Mouse (Mus musculus) urinary bladder, postnatal 36 days (tissue): ENCODE data around the gene Hectd4.

Source experiments
- DNase-seq, 2 experiments: peaks; one replicate each; pipeline ENCODE4 v3.0.0; 2022; ENCODE audit warnings: low spot score in 2 of 2, mixed read lengths in 1 of 2

Gene Hectd4

DNA sequence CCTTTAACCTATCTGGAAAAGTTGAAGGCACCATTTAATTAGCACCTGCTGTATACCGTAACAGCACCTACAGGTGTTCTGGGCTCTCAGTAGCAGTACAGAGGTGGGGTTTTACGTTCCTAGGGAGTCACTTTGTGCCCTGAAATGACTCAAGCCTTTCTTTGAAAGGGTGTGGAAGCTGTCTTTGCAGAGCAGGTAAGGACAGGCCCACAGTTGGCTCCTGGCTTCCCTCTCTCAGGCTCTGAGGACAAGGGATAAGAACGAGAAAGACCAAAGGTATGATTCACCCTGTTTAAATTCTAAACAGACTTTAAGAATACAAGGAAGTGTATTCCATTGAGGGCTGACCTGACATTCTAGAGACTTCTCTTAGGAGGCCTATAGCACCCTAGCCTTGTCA lies 173.4 kb downstream of the Hectd4 start:
- peak in 1 of 2 experiments; percentile 14 for DNase-seq

GRCm38 (mm10) chr5:121395621-121396020 lies 175.6 kb downstream of the Hectd4 start:
- DNase-seq: no peak

GRCm38 (mm10) chr5:121397187-121398145 lies 177.4 kb downstream of the Hectd4 start, which contains the start of gene Naa25:
Gene Naa25 (plus strand): TSS chr5:121397936.
- peak; percentile 86 to 94 for DNase-seq

DNA sequence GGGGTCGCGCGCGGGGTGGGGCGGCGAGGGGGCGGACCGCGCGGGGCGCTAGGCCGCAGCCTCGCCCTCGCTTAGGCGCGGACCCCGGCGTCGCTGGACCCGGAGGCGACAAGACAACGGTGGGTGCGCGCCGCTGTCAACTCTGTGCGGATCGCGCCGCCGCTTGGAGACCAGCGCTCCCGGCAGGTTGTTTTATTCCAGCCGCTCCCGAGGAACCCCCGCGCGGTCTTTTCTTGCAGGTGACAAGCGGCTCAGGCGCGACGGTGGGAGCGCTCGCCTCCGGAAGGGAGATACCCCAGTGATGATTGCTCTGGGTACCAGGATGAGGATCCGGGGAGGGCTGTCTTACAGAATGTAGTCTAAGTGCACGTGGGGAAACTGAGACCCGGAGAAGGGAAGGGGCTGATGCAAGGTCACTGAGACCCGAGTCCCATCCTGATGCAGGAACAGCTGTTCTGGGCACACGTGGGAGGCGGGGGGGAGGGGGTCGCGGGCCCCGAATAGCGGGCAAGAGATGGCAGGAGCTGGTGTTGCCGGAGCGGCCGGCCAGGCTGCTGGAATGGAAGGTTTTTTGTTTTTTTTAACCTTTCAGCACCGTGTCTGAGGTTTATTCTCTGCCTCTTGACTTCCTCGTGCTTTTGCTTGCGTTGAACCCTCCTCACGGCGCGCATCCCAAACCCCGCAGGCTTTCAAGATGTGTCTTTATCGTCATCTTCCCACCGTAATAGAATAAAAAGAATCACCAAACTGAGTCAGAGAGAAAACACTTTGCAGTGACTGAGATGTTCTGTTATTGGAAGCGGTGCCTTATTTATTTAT lies 178.3 kb downstream of the Hectd4 start:
- no peak for DNase-seq

- DNase-seq: no peak
These were observed 179.0 kb downstream of the Hectd4 start for GRCm38 (mm10) chr5:121398965-121399462.

- no peak for DNase-seq
These were observed 179.5 kb downstream of the Hectd4 start for GRCm38 (mm10) chr5:121399540-121399939.

DNA sequence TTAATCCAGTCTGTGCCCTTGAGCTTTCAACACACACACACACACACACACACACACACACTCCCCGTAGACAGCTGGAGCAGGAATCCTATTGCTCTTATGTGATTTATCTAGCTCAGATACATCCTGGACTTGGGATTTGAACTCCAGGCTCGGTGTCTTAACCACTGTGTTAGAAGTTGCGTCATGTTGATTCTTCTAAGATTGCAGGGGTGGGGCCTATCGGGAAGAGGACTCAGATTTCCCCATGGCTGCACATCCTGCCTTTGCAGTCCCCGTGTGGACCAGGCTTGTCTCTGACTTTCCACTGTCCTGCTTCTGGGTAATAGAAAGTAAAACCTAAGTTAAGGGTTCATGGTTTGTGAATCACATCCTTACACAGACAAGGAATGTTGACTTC lies 180.0 kb downstream of the Hectd4 start:
- DNase-seq: no peak

DNA sequence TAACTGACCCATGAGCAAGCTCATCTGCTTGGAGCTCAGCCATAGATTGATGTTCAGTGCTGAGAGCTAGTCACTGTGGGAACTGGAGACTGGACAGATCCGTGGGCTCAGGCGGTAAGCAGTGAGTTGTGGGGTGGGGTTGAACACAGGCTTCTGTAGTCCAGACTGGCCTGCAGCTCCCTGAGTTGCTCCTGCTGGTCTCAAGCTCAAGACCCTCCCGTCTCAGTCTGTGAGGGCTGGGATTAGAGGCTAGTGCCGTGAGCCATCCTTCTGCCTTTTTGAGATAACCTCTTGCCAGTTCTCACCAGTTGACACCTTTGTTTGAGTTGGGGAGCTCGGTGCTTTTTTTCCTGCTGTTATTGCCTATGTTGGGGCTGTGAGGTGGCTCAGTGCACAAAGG lies 180.8 kb downstream of the Hectd4 start:
- DNase-seq: no peak

- peak in 1 of 2 experiments; percentile 29 for DNase-seq
These were observed 187.8 kb downstream of the Hectd4 start for GRCm38 (mm10) chr5:121407856-121408255.

GRCm38 (mm10) chr5:121410975-121411374 lies 191.0 kb downstream of the Hectd4 start:
- no peak for DNase-seq
